Mouse (Mus musculus): ENCODE results near the gene Gm17617.
"Not testable (repeated sequence)": the region's sequence is repeated elsewhere in the genome, so short reads cannot be mapped to it uniquely, and the experiment has no call there.

Gm17617 gene

GRCm38 (mm10) chr13:55135382-55135781 is 2.0 kb upstream of the Gm17617 start:
- DNase-seq (ENCODE audit: low spot score in 2 of 2) = no peak

- DNase-seq (ENCODE audit: low spot score in 2 of 2) = no peak
These were observed 8.4 kb downstream of the Gm17617 start for GRCm38 (mm10) chr13:55124903-55125302.

- no peak for DNase-seq (ENCODE audit: low spot score in 2 of 2)
These were observed 19.0 kb downstream of the Gm17617 start for GRCm38 (mm10) chr13:55114375-55114774.

GRCm38 (mm10) chr13:55107694-55108093 is 25.7 kb downstream of the Gm17617 start:
- DNase-seq (ENCODE audit: low spot score in 2 of 2) = peak; percentile 35 to 36

GRCm38 (mm10) chr13:55107116-55107515 is 26.2 kb downstream of the Gm17617 start:
- DNase-seq (ENCODE audit: low spot score in 2 of 2) = no peak

GRCm38 (mm10) chr13:55105953-55106691 is 27.2 kb downstream of the Gm17617 start:
- no peak for DNase-seq (ENCODE audit: low spot score in 2 of 2)

- peak; percentile 95 to 96 for DNase-seq (ENCODE audit: low spot score in 2 of 2)
These were observed 28.0 kb downstream of the Gm17617 start, which contains the start of gene Zfp346 for GRCm38 (mm10) chr13:55105045-55105952. Zfp346 (plus strand) TSS chr13:55105311.

GRCm38 (mm10) chr13:55103351-55103750 is 30.0 kb downstream of the Gm17617 start:
- no peak for DNase-seq (ENCODE audit: low spot score in 2 of 2)

- no peak for DNase-seq (ENCODE audit: low spot score in 2 of 2)
These were observed 31.0 kb downstream of the Gm17617 start for GRCm38 (mm10) chr13:55102366-55102765.

- DNase-seq (ENCODE audit: low spot score in 2 of 2) = no peak
These were observed 31.7 kb downstream of the Gm17617 start for GRCm38 (mm10) chr13:55101627-55102026.

GRCm38 (mm10) chr13:55099726-55100478 is 33.4 kb downstream of the Gm17617 start, which contains the start of gene Uimc1:
Uimc1 (minus strand) TSS chr13:55100300.
- peak; percentile 71 for DNase-seq (ENCODE audit: low spot score in 2 of 2)

- peak in 1 of 2 experiments; percentile 9 for DNase-seq (ENCODE audit: low spot score in 2 of 2)
These were observed 34.2 kb downstream of the Gm17617 start for GRCm38 (mm10) chr13:55099066-55099725.

GRCm38 (mm10) chr13:55097841-55098240 is 35.5 kb downstream of the Gm17617 start:
- not testable (repeated sequence) for DNase-seq (ENCODE audit: low spot score in 2 of 2)

GRCm38 (mm10) chr13:55092588-55092987 is 40.8 kb downstream of the Gm17617 start:
- no peak for DNase-seq (ENCODE audit: low spot score in 2 of 2)
